Mouse (Mus musculus) neural tube, embryonic 14.5 days (tissue): ENCODE measurements around the gene Nol3. TPM values are rescaled to one million over a fixed set of nuclear protein-coding genes. Genes with fewer than 3 reads are reported as not detected.

Source experiments
- ATAC-seq: fragments of 200-750 bp; cut with Nextera tagmentation; 2 replicates; pipeline ENCODE4 v1.8.0; 2017; ENCODE audit warnings: low read depth, mild to moderate bottlenecking, moderate TSS enrichment, moderate library complexity
- H3K27ac ChIP-seq: fragments of 300-500 bp; sonication (generic); 2 replicates; pipeline ENCODE4 v1.5.1; 2014; ENCODE audit warnings: low read depth, mild to moderate bottlenecking, control low read depth, low read length, moderate library complexity, mixed read lengths
- H3K27me3 ChIP-seq: fragments of 300-500 bp; sonication (generic); 2 replicates; pipeline ENCODE4 v1.6.1; 2014; ENCODE audit warnings: low read length; ENCODE audit not compliant: control insufficient read depth, insufficient read depth
- H3K36me3 ChIP-seq: fragments of 300-500 bp; sonication (generic); 2 replicates; pipeline ENCODE4 v1.6.1; 2014; ENCODE audit warnings: low read length, mixed read lengths; ENCODE audit not compliant: control insufficient read depth, insufficient read depth
- H3K4me1 ChIP-seq: fragments of 300-500 bp; sonication (generic); 2 replicates; pipeline ENCODE4 v1.6.1; 2014; ENCODE audit warnings: low read length; ENCODE audit not compliant: control insufficient read depth, insufficient read depth
- H3K4me2 ChIP-seq: fragments of 300-500 bp; sonication (generic); 2 replicates; pipeline ENCODE4 v1.6.1; 2014; ENCODE audit warnings: mild to moderate bottlenecking, low read depth, low read length, control low read depth
- H3K4me3 ChIP-seq: fragments of 300-500 bp; sonication (generic); 2 replicates; pipeline ENCODE4 v1.5.1; 2014; ENCODE audit warnings: low read depth, low read length, control low read depth, mixed read lengths
- H3K9ac ChIP-seq: fragments of 300-500 bp; sonication (generic); replicated peaks from 2 replicates; pipeline ENCODE4 v1.6.1; 2014; ENCODE audit warnings: low read depth, mild to moderate bottlenecking, control low read depth, low read length, mixed read lengths
- H3K9me3 ChIP-seq: fragments of 300-500 bp; sonication (generic); 2 replicates; pipeline ENCODE4 v1.6.1; 2016; ENCODE audit warnings: low read length; ENCODE audit not compliant: control insufficient read depth
- WGBS: fragments of 180-500 bp; shearing (Covaris S2); extraction: QIAGEN DNeasy Blood & Tissue Kit; methylation state at CpG from one replicate; pipeline ENCODE4 v1.1.7; 2014; 5-methylcytosine and 5-hydroxymethylcytosine counted together
- polyA plus RNA-seq: library from polyadenylated mRNA; unstranded; fragments of >200 nt; fragmentation: Nextera tagmentation; extraction: Ambion mirVana; gene quantifications from 2 replicates; pipeline ENCODE4 v1.2.1, GENCODE M21; 2014

The Nol3 gene
- polyA plus RNA-seq, 1 experiment from 2014 or later: 5.5 TPM

DNA sequence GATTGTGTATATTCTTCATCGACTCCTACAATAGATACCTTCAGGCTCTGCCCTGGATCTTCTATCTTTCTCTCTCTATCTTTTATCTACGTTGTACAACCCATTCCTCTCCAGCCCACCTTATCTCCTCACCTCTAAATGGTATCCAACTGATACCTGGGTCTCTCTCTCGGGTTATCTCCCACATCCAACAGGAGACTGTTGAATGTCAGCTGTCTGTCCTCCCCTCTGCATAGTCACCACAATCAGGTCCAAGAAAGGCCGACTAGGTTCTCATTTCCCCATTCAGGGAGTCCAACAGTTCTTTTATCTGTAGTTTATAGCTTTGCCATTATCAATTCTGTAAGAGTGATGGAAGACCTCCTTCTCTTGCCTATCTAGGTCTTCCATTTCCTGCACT is 6.3 kb downstream of the Nol3 start:
- Histone ChIP-seq H3K4me3 (no peak overlapping the region), H3K4me1 (peaks cover 9% of the 10 kb centered on the region; the same call in 1 of the 2 replicates), H3K36me3 (peaks cover 30% of the 10 kb centered on the region; the same call in 1 of the 2 replicates), H3K9ac (no peak overlapping the region), H3K9me3 (no peaks in the 10 kb centered on the region), H3K4me2 (no peak overlapping the region), H3K27ac (no peak overlapping the region), H3K27me3 (peaks cover 6% of the 10 kb centered on the region)
- no peak for ATAC-seq
- WGBS: 93% methylated on average over 4 of the region's 4 CpGs

DNA sequence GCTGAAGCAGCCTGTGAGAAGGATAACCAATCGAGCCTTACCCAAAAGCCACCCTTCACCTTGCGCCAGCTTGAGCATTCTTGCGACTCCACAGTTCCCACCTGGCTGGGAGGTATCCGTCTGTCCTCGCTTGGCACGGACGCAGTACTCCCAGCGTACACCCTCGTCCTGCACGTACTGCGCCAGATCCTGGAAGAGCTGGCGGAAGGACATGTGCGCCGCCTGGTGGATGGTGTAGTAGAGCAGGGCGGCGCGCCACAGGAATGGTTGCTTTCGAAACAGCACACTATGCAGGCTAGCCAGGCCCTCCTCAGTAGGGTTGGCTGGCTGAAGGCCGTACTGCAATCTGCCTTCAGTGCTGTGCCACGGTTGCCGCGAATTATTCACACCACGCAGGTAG is 7.1 kb downstream of the Nol3 start:
- 25% methylated on average over 23 of the region's 23 CpGs for WGBS
- H3K9me3 ChIP-seq: no peaks in the 10 kb centered on the region
- no peak overlapping the region for H3K4me3 ChIP-seq
- ATAC-seq: no peak; the same call in 1 of the 2 replicates
- peaks cover 2% of the 10 kb centered on the region; the same call in 1 of the 2 replicates for H3K27me3 ChIP-seq
- H3K36me3 ChIP-seq: peaks cover 30% of the 10 kb centered on the region; the same call in 1 of the 2 replicates
- no peak overlapping the region for H3K27ac ChIP-seq
- peaks cover 13% of the 10 kb centered on the region; the same call in 1 of the 2 replicates for H3K4me1 ChIP-seq
- H3K9ac ChIP-seq: no peak overlapping the region
- H3K4me2 ChIP-seq: no peak overlapping the region

DNA sequence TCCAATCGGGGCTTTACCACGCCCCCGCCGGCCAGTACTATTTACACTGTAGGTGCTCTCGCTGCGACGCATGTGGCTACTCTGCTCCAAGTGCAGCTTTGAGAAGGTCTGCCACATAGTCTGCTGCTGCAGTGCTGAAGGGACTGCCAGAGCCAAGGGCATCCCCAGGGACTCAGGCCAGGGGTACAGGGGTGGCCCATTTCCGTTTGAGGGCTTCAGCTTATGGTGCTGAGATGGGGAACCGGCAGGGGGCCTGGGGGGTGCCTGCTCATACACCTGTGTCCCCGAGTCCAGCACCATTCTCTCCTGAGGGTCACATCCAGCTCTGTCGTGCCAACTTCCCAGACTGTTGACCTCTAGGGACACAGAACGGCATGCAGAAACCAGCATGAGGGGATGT is 9.6 kb downstream of the Nol3 start:
- H3K36me3 ChIP-seq: peaks cover 25% of the 10 kb centered on the region; the same call in 1 of the 2 replicates
- H3K27ac ChIP-seq: no peak overlapping the region
- no peak overlapping the region for H3K9ac ChIP-seq
- ATAC-seq: no peak
- H3K4me1 ChIP-seq: peaks cover 19% of the 10 kb centered on the region
- H3K27me3 ChIP-seq: no peaks in the 10 kb centered on the region
- no peaks in the 10 kb centered on the region for H3K9me3 ChIP-seq
- H3K4me2 ChIP-seq: no peak overlapping the region
- 40% methylated on average over 12 of the region's 12 CpGs for WGBS
- H3K4me3 ChIP-seq: no peak overlapping the region

DNA sequence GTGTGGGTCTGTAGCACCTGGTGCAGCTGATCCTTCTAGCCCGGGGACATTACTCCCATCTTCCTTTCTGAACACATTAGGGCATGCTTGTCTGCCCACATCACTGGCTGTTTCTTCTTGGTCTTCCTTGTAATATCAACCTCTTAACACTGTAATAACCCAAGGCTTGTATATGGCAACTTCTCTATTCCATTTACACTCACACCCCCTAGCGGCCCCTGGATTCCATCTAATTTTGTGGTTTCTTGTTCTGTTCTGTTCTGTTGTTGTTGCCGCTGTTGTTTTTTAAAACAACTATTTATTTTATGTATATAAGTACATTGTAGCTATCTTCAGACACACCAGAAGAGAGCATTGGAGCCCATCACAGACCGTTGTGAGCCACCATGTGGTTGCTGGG is 11.0 kb downstream of the Nol3 start:
- H3K4me3 ChIP-seq: no peak overlapping the region; the same call in 1 of the 2 replicates
- ATAC-seq: no peak

DNA sequence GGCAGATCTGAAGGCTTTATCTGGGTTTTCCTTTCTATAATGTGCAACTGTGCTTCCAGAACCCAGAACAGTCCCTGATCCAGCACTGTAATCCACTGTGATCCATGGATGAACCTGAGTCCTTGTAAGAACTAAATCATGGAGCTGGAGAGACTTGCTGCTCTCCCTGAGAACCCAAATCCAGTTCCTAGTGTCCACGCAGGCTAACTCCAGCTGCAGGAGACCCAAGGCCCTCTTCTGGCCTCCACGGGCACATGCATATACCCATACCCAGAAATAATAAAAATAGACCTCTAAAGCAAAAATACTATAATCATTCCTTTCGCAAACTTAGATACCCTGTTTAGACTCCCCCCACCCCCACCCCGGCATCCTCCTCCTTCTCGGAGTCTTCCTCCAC is 12.3 kb downstream of the Nol3 start:
- Histone ChIP-seq H3K9me3 (no peaks in the 10 kb centered on the region), H3K4me2 (peak overlapping the region; percentile 78), H3K36me3 (peaks cover 11% of the 10 kb centered on the region; the same call in 1 of the 2 replicates), H3K27me3 (no peaks in the 10 kb centered on the region), H3K4me3 (peak overlapping the region; percentile 38), H3K27ac (no peak overlapping the region), H3K4me1 (peaks cover 23% of the 10 kb centered on the region), H3K9ac (peak overlapping the region; percentile 2; the same call in 1 of the 2 replicates)
- 89% methylated on average over 5 of the region's 5 CpGs for WGBS
- no peak for ATAC-seq

More for the DNA sequence above, 11.0 kb downstream of the Nol3 start:
- whole genome bisulfite sequencing: 78% methylated on average over 4 of the region's 4 CpGs
- H3K27me3 ChIP-seq: no peaks in the 10 kb centered on the region
- H3K4me1 ChIP-seq: peaks cover 23% of the 10 kb centered on the region
- H3K27ac ChIP-seq: no peak overlapping the region
- peaks cover 18% of the 10 kb centered on the region; the same call in 1 of the 2 replicates for H3K36me3 ChIP-seq
- H3K9me3 ChIP-seq: no peaks in the 10 kb centered on the region
- H3K4me2 ChIP-seq: peak overlapping the region; percentile 78; the same call in 1 of the 2 replicates
- no peak overlapping the region for H3K9ac ChIP-seq

DNA sequence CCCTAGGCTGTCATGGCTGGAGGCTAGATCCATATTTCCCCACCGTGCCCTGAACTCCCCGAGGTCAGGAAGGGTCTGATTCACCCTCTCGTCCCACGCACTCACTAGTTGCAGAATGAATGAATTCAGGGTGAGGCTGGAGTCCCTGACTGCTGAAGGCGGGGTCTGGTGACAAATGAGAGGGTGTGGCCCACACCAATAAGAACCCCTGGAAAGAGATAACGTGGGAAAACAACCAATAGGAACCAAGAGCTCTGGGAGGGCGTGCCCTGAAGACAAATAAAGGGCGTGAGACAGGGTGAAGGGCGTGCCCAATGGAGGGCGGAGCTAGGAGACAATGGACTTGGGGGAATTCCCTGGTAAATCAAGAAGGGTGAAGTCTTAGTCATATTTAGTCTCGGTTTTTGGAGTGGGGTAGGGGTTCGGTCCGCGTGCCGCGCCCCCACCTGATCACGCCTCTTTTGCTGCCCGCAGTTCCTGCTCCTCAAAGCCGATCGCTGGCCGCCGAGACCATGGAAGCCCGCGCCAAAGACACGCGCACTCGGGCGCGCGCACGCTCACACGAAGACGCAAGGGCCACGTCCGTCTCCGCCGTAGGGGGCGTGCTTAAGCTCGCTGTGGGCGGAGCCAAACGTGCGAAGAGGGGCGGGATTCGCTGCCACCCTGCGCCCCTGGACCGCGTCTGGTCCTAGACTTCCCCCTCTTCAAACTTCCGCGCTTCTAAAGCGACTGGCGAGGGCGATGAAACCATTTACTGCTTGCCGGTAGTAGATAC is 13.2 kb downstream of the Nol3 start:
- peaks cover 10% of the 10 kb centered on the region; the same call in 1 of the 2 replicates for H3K36me3 ChIP-seq
- ATAC-seq: peak; percentile 93

DNA sequence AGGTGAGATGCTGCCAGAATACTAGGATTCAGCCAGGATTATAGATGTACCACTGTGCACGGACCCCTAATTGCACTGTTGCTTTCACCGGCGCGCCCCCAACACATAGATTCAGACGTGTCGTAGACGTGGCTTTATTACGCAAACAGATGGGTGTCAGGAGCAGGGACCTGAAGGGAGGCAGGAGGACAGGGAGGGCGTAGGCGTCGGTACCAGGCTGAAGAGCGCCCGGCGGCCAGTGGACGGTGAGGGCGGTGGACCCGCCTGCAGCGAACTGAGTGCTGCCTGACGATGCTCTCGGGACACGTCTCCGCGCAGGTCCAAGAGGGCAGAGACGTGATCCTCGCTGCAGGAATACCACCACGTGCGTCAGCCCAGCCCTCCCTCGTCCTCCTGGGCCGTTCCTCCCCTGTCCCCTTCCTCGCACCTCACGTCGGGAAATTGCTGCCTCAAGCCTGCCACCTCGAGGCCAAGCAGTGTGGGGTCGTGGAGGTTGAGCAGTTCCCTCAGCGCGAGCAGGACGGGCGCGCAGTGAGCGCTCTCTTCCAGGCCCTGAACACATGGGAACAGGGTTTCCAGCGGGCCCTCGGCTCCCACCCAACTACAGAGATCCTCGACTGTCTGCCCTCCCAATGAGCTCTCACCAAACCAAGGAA is 14.0 kb downstream of the Nol3 start, which contains the start of gene 4931428F04Rik:
Gene 4931428F04Rik, minus strand, starts transcription at position 60 of the 656 bp plus-strand sequence.
- Histone ChIP-seq H3K4me1 (peaks cover 23% of the 10 kb centered on the region), H3K9ac (peak within 1 kb of the TSS; percentile 44), H3K27ac (peak within 1 kb of the TSS; percentile 82), H3K27me3 (no peaks in the 10 kb centered on the region), H3K9me3 (no peaks in the 10 kb centered on the region), H3K4me3 (peak within 1 kb of the TSS; percentile 38), H3K36me3 (peaks cover 5% of the 10 kb centered on the region; the same call in 1 of the 2 replicates), H3K4me2 (peak within 1 kb of the TSS; percentile 78)
- ATAC-seq: peak; percentile 23
- 2% methylated on average over 42 of the region's 43 CpGs for WGBS

More for the DNA sequence above, 13.2 kb downstream of the Nol3 start:
- H3K27me3 ChIP-seq: no peaks in the 10 kb centered on the region
- under 1% methylated on average over 53 of the region's 53 CpGs for WGBS
- H3K9ac ChIP-seq: peak overlapping the region; percentile 44
- peak overlapping the region; percentile 78 for H3K4me2 ChIP-seq
- peak overlapping the region; percentile 82 for H3K27ac ChIP-seq
- peak overlapping the region; percentile 38 for H3K4me3 ChIP-seq
- peaks cover 23% of the 10 kb centered on the region for H3K4me1 ChIP-seq
- no peaks in the 10 kb centered on the region for H3K9me3 ChIP-seq

DNA sequence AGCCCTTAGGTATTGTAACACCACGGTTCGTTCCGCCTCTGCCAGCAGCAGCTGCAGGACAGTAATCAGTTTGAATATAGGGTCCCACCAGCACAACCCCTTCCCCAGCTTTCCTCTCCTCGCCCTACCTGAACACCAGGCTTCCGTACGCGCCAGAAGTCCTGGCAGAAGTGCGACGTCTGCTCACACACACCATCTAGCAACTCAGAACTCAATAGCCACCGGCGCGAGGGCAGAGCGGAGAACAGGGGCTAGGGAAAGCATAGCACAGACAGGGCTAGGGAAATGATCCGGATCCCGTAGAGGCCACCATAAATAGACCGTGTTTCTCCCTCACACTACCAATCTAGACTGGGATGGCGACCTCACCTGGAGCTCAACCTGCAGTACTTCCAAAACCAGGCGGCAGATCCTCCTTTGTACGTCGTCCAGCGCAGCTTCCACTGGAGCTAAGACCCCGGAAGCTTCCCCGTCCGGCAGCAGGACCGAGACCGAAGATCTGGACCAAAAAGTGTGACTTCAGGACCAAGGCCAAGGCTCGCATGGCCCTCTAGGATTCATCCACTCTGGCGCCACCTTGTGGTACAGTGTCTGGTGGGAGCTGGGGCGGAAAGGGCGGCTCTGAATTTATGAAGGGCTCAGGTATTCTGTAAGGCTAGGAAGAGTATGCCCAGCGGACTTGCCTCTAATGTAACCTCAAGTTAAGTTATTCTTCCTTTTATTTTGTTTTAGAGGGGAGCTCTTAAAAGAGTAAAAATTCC is 14.8 kb downstream of the Nol3 start:
- H3K4me3 ChIP-seq: peak overlapping the region; percentile 38; the same call in 1 of the 2 replicates
- peaks cover 23% of the 10 kb centered on the region for H3K4me1 ChIP-seq
- no peak for ATAC-seq
- no peak overlapping the region for H3K27ac ChIP-seq
- H3K9me3 ChIP-seq: no peaks in the 10 kb centered on the region
- H3K4me2 ChIP-seq: peak overlapping the region; percentile 78
- H3K27me3 ChIP-seq: no peaks in the 10 kb centered on the region
- 7% methylated on average over 31 of the region's 31 CpGs for WGBS
- no peaks in the 10 kb centered on the region for H3K36me3 ChIP-seq
- H3K9ac ChIP-seq: no peak overlapping the region
